Mouse (Mus musculus) ES-E14 (cell line): ENCODE measurements at regions not wholly inside any gene's neighbourhood (a gene's known extent, or its start where the extent isn't known, plus 50 kb on each side); places are given as distances from the start of the nearest gene placed in this dataset.

Experiments
- DNase-seq: peaks from one replicate; pipeline ENCODE4 v3.0.0-alpha.2; 2013; ENCODE audit warnings: low read depth, low spot score
- H3K27ac ChIP-seq: 2 replicates; pipeline ENCODE4 v1.5.1; 2012; ENCODE audit warnings: low read depth, mild to moderate bottlenecking, low read length, moderate library complexity, mixed read lengths; ENCODE audit not compliant: poor library complexity, insufficient read depth, severe bottlenecking
- H3K36me3 ChIP-seq: 2 replicates; pipeline ENCODE4 v1.6.1; 2012; ENCODE audit warnings: mild to moderate bottlenecking, low read length, moderate library complexity, mixed read lengths; ENCODE audit not compliant: control insufficient read depth, poor library complexity, insufficient read depth, severe bottlenecking
- H3K4me1 ChIP-seq, 2 experiments: fragments of 150-350 bp in 1 of 2; sonication (generic) in 1 of 2; 2 replicates each; pipeline ENCODE4 v1.6.1; 2012; ENCODE audit warnings: low read length in 2 of 2, mild to moderate bottlenecking in 1 of 2, mixed read lengths in 1 of 2; ENCODE audit not compliant: control insufficient read depth in 2 of 2, insufficient read depth in 2 of 2, poor library complexity in 1 of 2
- H3K4me3 ChIP-seq, 2 experiments: fragments of 150-350 bp in 1 of 2; sonication (generic) in 1 of 2; 2 replicates each; pipeline ENCODE4 v1.5.1; 2012; ENCODE audit warnings: low read length in 2 of 2, low read depth in 1 of 2, mild to moderate bottlenecking in 1 of 2, mixed read lengths in 1 of 2; ENCODE audit not compliant: insufficient read depth in 1 of 2, poor library complexity in 1 of 2, severe bottlenecking in 1 of 2
- H3K9ac ChIP-seq: 2 replicates; pipeline ENCODE4 v1.6.1; 2012; ENCODE audit warnings: low read depth, mild to moderate bottlenecking, low read length, mixed read lengths; ENCODE audit not compliant: poor library complexity, insufficient read depth, severe bottlenecking
- H3K9me3 ChIP-seq: fragments of 150-350 bp; sonication (generic); 2 replicates; pipeline ENCODE4 v1.6.1; 2012; ENCODE audit warnings: low read depth, mild to moderate bottlenecking, low read length; ENCODE audit not compliant: control insufficient read depth, insufficient read depth
- CHD2 ChIP-seq: IDR thresholded peaks from 2 replicates; pipeline ENCODE4 v1.6.1; 2014; ENCODE audit warnings: mild to moderate bottlenecking, low read depth, low read length, inconsistent platforms
- HCFC1 ChIP-seq: IDR thresholded peaks from 2 replicates; pipeline ENCODE4 v1.6.1; 2012; ENCODE audit warnings: low read length, inconsistent platforms, borderline replicate concordance; ENCODE audit not compliant: insufficient read depth
- MAFK ChIP-seq: IDR thresholded peaks from 2 replicates; pipeline ENCODE4 v1.6.1; 2014; ENCODE audit warnings: mild to moderate bottlenecking, low read depth, low read length, inconsistent platforms; ENCODE audit not compliant: insufficient read depth
- ZC3H11A ChIP-seq: IDR thresholded peaks from 2 replicates; pipeline ENCODE4 v1.6.1; 2012; ENCODE audit warnings: low read depth, mild to moderate bottlenecking, inconsistent platforms, low read length, borderline replicate concordance
- ZNF384 ChIP-seq: IDR thresholded peaks from 2 replicates; pipeline ENCODE4 v1.6.1; 2012; ENCODE audit warnings: low read depth, low read length, inconsistent platforms
- in situ Hi-C, 2 experiments: fragments of 600-800 bp; cut with MboI; formaldehyde crosslinking; loops; one replicate each; pipeline ENCODE4 v1.15.1; 2025; ENCODE audit warnings: low sequenced_read_pairs in 2 of 2, inconsistent platforms in 1 of 2; ENCODE audit not compliant: unreplicated experiment in 2 of 2

DNA sequence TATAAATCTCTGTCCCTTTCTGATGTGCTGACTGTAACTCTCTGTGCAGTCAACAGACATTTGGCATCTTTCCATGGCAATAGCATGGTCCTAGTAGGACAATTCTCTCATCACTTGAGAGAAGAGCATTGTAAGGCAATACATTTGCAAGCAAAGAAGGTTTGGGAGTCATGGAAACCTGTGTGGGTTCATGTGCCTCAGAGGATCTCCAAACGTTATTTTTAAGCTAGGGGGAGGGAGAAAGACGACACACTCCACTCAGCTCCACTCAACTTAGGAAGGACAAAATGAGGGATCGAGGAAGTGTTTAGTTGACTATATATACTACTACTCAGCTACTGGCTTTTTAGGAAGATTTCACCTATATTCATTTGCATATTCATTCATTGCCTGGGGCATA lies 78.2 kb upstream of the Dab1 start:
- Histone ChIP-seq H3K4me3 (no peak overlapping the region), H3K36me3 (no peaks in the 10 kb centered on the region), H3K27ac (no peak overlapping the region), H3K4me1 (no peaks in the 10 kb centered on the region), H3K9ac (no peak overlapping the region), H3K9me3 (no peaks in the 10 kb centered on the region)
- in situ Hi-C loops, result no loop called here
- DNase-seq, result no peak
- TF ChIP-seq ZC3H11A, result no peak
- TF ChIP-seq HCFC1, result no peak
- TF ChIP-seq MAFK, result no peak
- TF ChIP-seq ZNF384, result no peak
- no peak for TF ChIP-seq CHD2

DNA sequence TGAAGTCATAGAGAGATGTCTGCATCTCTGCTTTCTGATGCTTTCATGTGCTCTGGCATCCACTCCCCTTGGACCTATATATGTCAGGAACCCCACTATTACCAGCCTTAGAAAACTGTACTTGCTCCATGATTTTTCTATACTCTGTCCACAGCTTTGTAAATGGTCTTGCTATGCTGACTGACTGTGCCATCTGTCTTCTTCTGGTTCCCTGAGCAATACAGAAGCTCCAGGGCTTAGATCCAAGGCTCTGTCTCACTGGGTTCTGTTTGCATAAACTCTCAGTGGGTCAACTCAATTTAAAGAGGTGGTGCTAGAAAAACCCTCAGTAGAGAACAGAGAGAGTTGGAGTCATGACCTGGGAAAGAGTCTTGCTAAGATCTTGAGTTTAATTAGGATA lies 71.9 kb upstream of the Dab1 start:
- H3K9me3 ChIP-seq, result no peaks in the 10 kb centered on the region
- in situ Hi-C loops, result no loop called here

DNA sequence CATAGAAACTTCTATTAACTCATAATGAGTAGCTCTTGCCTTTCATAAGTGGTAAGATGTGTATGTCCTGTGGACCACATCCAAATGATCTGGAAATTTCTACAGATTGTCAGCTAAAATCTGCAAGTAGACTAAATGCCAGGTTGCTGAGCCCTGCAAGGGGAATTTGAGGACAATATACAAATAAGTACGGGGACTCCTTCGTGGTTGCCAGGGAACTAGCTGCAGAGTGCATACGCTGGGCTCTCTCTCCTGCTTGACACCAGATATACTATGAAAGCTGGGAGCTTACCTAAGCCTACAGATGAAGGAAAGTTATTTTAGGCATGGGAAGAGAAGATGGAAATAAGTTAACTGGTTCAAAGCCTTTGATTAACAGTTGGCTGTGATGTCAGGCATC lies 66.7 kb upstream of the Dab1 start:
- Histone ChIP-seq H3K9ac (no peak overlapping the region), H3K4me3 (no peak overlapping the region), H3K27ac (no peak overlapping the region), H3K4me1 (no peaks in the 10 kb centered on the region), H3K36me3 (no peaks in the 10 kb centered on the region), H3K9me3 (no peaks in the 10 kb centered on the region)
- DNase-seq, result no peak
- in situ Hi-C loops, result no loop called here
- TF ChIP-seq ZNF384 (no peak), ZC3H11A (no peak), HCFC1 (no peak), MAFK (no peak), CHD2 (no peak)

More for the DNA sequence above, 71.9 kb upstream of the Dab1 start:
- H3K4me1 ChIP-seq, result no peaks in the 10 kb centered on the region
- no peaks in the 10 kb centered on the region for H3K36me3 ChIP-seq
- H3K9ac ChIP-seq, result no peak overlapping the region
- H3K27ac ChIP-seq, result no peak overlapping the region
- TF ChIP-seq ZNF384, result no peak
- TF ChIP-seq ZC3H11A, result no peak
- no peak for TF ChIP-seq MAFK
- no peak for TF ChIP-seq HCFC1
- no peak for TF ChIP-seq CHD2
- no peak overlapping the region for H3K4me3 ChIP-seq
- DNase-seq, result no peak

DNA sequence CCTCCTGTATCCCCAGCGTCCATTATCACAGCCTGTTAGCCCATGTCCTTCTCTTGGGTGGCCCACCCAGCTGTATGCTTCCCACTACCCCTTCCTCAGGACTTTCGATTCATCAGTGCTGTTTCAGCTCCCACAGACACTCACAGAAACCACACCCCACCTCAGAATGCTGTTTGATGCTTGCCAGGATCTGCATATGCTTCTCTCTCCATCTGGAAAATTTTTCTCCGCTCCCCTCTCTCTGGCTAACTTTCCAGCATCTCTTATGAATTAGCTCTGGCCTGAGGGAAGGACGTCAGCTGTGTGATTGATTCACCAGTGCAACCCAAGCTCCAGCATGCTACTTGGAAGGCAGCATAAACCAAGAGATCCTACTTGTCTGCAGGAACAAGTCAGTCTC lies 66.0 kb upstream of the Dab1 start:
- TF ChIP-seq HCFC1 (no peak), ZC3H11A (no peak), MAFK (no peak), CHD2 (no peak), ZNF384 (no peak)
- H3K4me1 ChIP-seq, result no peaks in the 10 kb centered on the region

DNA sequence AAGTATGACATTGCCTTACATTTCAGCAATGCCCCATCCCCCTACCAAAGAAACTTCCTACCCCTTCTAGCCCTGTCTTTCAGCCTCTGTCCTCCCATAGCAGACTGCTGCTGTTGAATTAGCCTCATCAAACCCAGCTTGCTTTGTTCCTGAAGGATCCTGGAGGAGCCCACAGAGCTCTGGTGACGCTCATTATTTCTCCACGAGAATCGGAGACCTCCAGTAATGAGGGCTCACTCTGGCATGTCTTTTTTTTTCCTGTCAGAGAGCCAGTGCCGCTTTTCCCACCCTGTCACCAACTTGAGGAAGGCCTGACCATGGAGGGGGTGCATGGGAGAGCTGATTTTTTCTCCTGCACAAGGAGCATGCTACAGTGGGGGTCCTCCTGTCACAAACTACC lies 64.6 kb upstream of the Dab1 start:
- in situ Hi-C loops, result no loop called here
- TF ChIP-seq ZC3H11A, result no peak
- no peak for TF ChIP-seq CHD2
- no peak for TF ChIP-seq ZNF384
- TF ChIP-seq HCFC1, result no peak
- no peak for TF ChIP-seq MAFK
- Histone ChIP-seq H3K4me1 (no peaks in the 10 kb centered on the region), H3K36me3 (no peaks in the 10 kb centered on the region), H3K4me3 (no peak overlapping the region), H3K9me3 (no peaks in the 10 kb centered on the region), H3K9ac (no peak overlapping the region), H3K27ac (no peak overlapping the region)
- DNase-seq, result no peak

More for the DNA sequence above, 66.0 kb upstream of the Dab1 start:
- DNase-seq, result no peak
- Histone ChIP-seq H3K4me3 (no peak overlapping the region), H3K9me3 (no peaks in the 10 kb centered on the region), H3K27ac (no peak overlapping the region), H3K36me3 (no peaks in the 10 kb centered on the region), H3K9ac (no peak overlapping the region)
- in situ Hi-C loops, result no loop called here
